Mouse (Mus musculus) MEL (cell line): ENCODE results near the gene Creb3l1.

Experiments
- EP300 ChIP-seq, 2 experiments: IDR thresholded peaks; 2 replicates each; pipeline ENCODE4 v1.6.1; 2011; ENCODE audit warnings: improper control_type of control experiment in 2 of 2, low read length in 2 of 2, low read depth in 1 of 2, mild to moderate bottlenecking in 1 of 2
- MAFK ChIP-seq: IDR thresholded peaks from 2 replicates; pipeline ENCODE4 v1.6.1; 2011; ENCODE audit warnings: low read depth, mild to moderate bottlenecking, low read length, improper control_type of control experiment, borderline replicate concordance
- MEF2A ChIP-seq: IDR thresholded peaks from 2 replicates; pipeline ENCODE4 v1.6.1; 2014; ENCODE audit warnings: low read depth, mild to moderate bottlenecking, inconsistent platforms, low read length, improper control_type of control experiment; ENCODE audit not compliant: poor library complexity, insufficient replicate concordance, severe bottlenecking; ENCODE audit errors: extremely low read depth
- POLR2A ChIP-seq, 2 experiments: IDR thresholded peaks; 2 replicates each; pipeline ENCODE4 v1.6.1; 2011 to 2012; ENCODE audit warnings: low read length in 2 of 2, mild to moderate bottlenecking in 2 of 2, control low read depth in 1 of 2, improper control_type of control experiment in 1 of 2, low read depth in 1 of 2, moderate library complexity in 1 of 2; ENCODE audit not compliant: control insufficient read depth in 1 of 2, insufficient read depth in 1 of 2, poor library complexity in 1 of 2
- SMC3 ChIP-seq: IDR thresholded peaks from 2 replicates; pipeline ENCODE4 v1.6.1; 2011; ENCODE audit warnings: low read depth, low read length, improper control_type of control experiment
- UBTF ChIP-seq: IDR thresholded peaks from 2 replicates; pipeline ENCODE4 v1.6.1; 2012; ENCODE audit warnings: low read depth, mild to moderate bottlenecking, inconsistent platforms, low read length, improper control_type of control experiment, moderate library complexity, borderline replicate concordance; ENCODE audit not compliant: insufficient read depth

DNA sequence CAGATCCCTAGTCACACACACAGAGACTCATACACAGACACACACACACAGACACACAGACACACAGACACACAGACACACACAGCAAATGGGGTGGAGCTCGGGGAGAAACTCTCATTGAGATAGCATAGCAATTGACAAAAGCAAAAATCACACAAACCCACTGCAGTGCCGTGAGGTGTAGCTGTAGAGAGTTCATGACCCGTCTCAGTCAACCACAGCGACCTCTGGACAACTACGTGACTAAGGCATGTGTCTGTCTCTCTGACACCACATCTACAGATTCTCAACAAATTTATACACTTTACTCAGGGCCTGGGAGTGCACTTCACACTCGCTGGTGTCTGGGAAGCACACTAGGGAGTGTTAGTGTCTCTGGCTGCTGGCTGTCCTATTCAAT, 41.6 kb upstream of the Creb3l1 start:
- no peak for TF ChIP-seq MEF2A
- no peak for TF ChIP-seq UBTF
- TF ChIP-seq EP300 (IDR thresholded peaks at IDR 0.05; ENCODE audit: low read depth in 1 of 2, low read length in 2 of 2): no peak
- TF ChIP-seq POLR2A (IDR thresholded peaks at IDR 0.05; ENCODE audit: control insufficient read depth in 1 of 2, insufficient read depth in 1 of 2, low read depth in 1 of 2, low read length in 2 of 2, poor library complexity in 1 of 2): no peak
- TF ChIP-seq MAFK: no peak
- TF ChIP-seq SMC3: no peak
